Mouse (Mus musculus): Measurements from ENCODE around the gene Rnf135.

GRCm38 (mm10) chr11:80208860-80209800 is 25.5 kb downstream of the Rnf135 start, which contains the start of gene Rhot1:
- peak; percentile 95 for TF ChIP-seq POLR2A (IDR thresholded peaks at IDR 0.05; ENCODE audit: borderline replicate concordance, extremely low read depth, insufficient read depth, insufficient read length, poor library complexity, severe bottlenecking)
- TF ChIP-seq CTCF (IDR thresholded peaks at IDR 0.05; ENCODE audit: borderline replicate concordance, extremely low read depth, insufficient read depth, insufficient read length) = peak; percentile 92

Measured in brain, embryonic 14.5 days (tissue).